Mouse (Mus musculus) heart, embryonic 11.5 days (tissue): ENCODE results near the gene Olfr1031. TPM values are rescaled to one million over a fixed set of nuclear protein-coding genes. Genes with fewer than 3 reads are reported as not detected.

ENCODE experiments used
- polyA plus RNA-seq: library from polyadenylated mRNA; unstranded; fragments of >200 nt; fragmentation: Nextera tagmentation; extraction: Ambion mirVana; gene quantifications from 2 replicates; pipeline ENCODE4 v1.2.1, GENCODE M21; 2014

Gene Olfr1031
- polyA plus RNA-seq, 1 experiment from 2014 or later = not detected

Other genes starting within 250 kb of the Olfr1031 start
- not detected in 2 replicates for gene Olfr1012, start 227.5 kb upstream of the Olfr1031 start, polyA plus RNA-seq
- not detected in 2 replicates for gene Olfr1013, start 223.2 kb upstream of the Olfr1031 start, polyA plus RNA-seq
- gene Olfr1014, start 217.6 kb upstream of the Olfr1031 start, polyA plus RNA-seq = not detected in 2 replicates
- not detected in 2 replicates for gene Olfr1015, start 208.3 kb upstream of the Olfr1031 start, polyA plus RNA-seq
- gene Olfr1016, start 187.8 kb upstream of the Olfr1031 start, polyA plus RNA-seq = not detected in 2 replicates
- not detected in 2 replicates for gene Olfr1018, start 171.8 kb upstream of the Olfr1031 start, polyA plus RNA-seq
- gene Olfr1019, start 144.8 kb upstream of the Olfr1031 start, polyA plus RNA-seq = not detected in 2 replicates
- not detected in 2 replicates for gene Olfr1020, start 143.3 kb upstream of the Olfr1031 start, polyA plus RNA-seq
- gene Olfr1022, start 121.7 kb upstream of the Olfr1031 start, polyA plus RNA-seq = not detected in 2 replicates
- gene Olfr1023, start 104.7 kb upstream of the Olfr1031 start, polyA plus RNA-seq = not detected in 2 replicates
- gene Olfr1024, start 85.3 kb upstream of the Olfr1031 start, polyA plus RNA-seq = not detected in 2 replicates
- not detected in 2 replicates for gene Olfr1025-ps1, start 75.1 kb upstream of the Olfr1031 start, polyA plus RNA-seq
- not detected in 2 replicates for gene Olfr1026, start 68.7 kb upstream of the Olfr1031 start, polyA plus RNA-seq
- gene Olfr1028, start 39.9 kb upstream of the Olfr1031 start, polyA plus RNA-seq = not detected in 2 replicates
- not detected in 2 replicates for gene Olfr1029, start 16.4 kb upstream of the Olfr1031 start, polyA plus RNA-seq
- not detected in 2 replicates for gene Olfr1030, start 11.0 kb upstream of the Olfr1031 start, polyA plus RNA-seq
- gene Olfr1032, start 15.2 kb downstream of the Olfr1031 start, polyA plus RNA-seq = not detected in 2 replicates
- 0.34 TPM in 1 of 2 replicates, not detected in the other for gene Olfr1033, start 30.3 kb downstream of the Olfr1031 start, polyA plus RNA-seq
- gene Olfr1034, start 55.6 kb downstream of the Olfr1031 start, polyA plus RNA-seq = not detected in 2 replicates
- not detected in 2 replicates for gene Olfr1036, start 83.7 kb downstream of the Olfr1031 start, polyA plus RNA-seq
- gene Olfr1037, start 97.1 kb downstream of the Olfr1031 start, polyA plus RNA-seq = not detected in 2 replicates
- gene Olfr1039, start 145.6 kb downstream of the Olfr1031 start, polyA plus RNA-seq = not detected in 2 replicates
- gene Olfr1040, start 156.4 kb downstream of the Olfr1031 start, polyA plus RNA-seq = not detected in 2 replicates
- not detected in 2 replicates for gene Olfr1042, start 171.5 kb downstream of the Olfr1031 start, polyA plus RNA-seq
- gene Olfr1043, start 177.2 kb downstream of the Olfr1031 start, polyA plus RNA-seq = not detected in 2 replicates
- not detected in 2 replicates for gene Olfr1044, start 187.5 kb downstream of the Olfr1031 start, polyA plus RNA-seq
- gene Olfr52, start 195.4 kb downstream of the Olfr1031 start, polyA plus RNA-seq = not detected in 2 replicates
- gene Olfr1045, start 212.7 kb downstream of the Olfr1031 start, polyA plus RNA-seq = not detected in 2 replicates
- gene Olfr1046, start 229.0 kb downstream of the Olfr1031 start, polyA plus RNA-seq = not detected in 2 replicates
- not detected in 2 replicates for gene Olfr1047, start 241.1 kb downstream of the Olfr1031 start, polyA plus RNA-seq
- gene Olfr1048, start 250.0 kb downstream of the Olfr1031 start, polyA plus RNA-seq = not detected in 2 replicates